Mouse (Mus musculus) midbrain, postnatal 0 days (tissue): Measurements from ENCODE around the gene Sema4c. TPM values are rescaled to one million over a fixed set of nuclear protein-coding genes. Genes with fewer than 3 reads are reported as not detected.

Source experiments
- ATAC-seq: fragments of 200-750 bp; cut with Nextera tagmentation; 2 replicates; pipeline ENCODE4 v1.8.0; 2017; ENCODE audit warnings: moderate number of reproducible peaks, mild to moderate bottlenecking, moderate TSS enrichment, moderate library complexity; ENCODE audit not compliant: low FRiP score
- DNase-seq: peaks from one replicate; pipeline ENCODE4 v3.0.0-alpha.2; 2015; ENCODE audit warnings: low spot score
- H3K27ac ChIP-seq: fragments of 300-500 bp; sonication (generic); 2 replicates; pipeline ENCODE4 v1.5.1; 2014; ENCODE audit warnings: low read depth, mild to moderate bottlenecking, low read length, mixed read lengths
- H3K27me3 ChIP-seq: fragments of 300-500 bp; sonication (generic); 2 replicates; pipeline ENCODE4 v1.6.1; 2014; ENCODE audit warnings: low read length, control low read depth, mixed read lengths; ENCODE audit not compliant: insufficient read depth
- H3K36me3 ChIP-seq: fragments of 300-500 bp; sonication (generic); 2 replicates; pipeline ENCODE4 v1.6.1; 2014; ENCODE audit warnings: low read length, control low read depth, mixed read lengths; ENCODE audit not compliant: insufficient read depth
- H3K4me1 ChIP-seq: fragments of 300-500 bp; sonication (generic); 2 replicates; pipeline ENCODE4 v1.6.1; 2014; ENCODE audit warnings: mild to moderate bottlenecking, control low read depth, antibody characterized with exemption, low read length, mixed read lengths; ENCODE audit not compliant: insufficient read depth
- H3K4me2 ChIP-seq: fragments of 300-500 bp; sonication (generic); 2 replicates; pipeline ENCODE4 v1.6.1; 2014; ENCODE audit warnings: low read depth, mild to moderate bottlenecking, low read length, mixed read lengths; ENCODE audit not compliant: poor library complexity, severe bottlenecking
- H3K4me3 ChIP-seq: fragments of 300-500 bp; sonication (generic); 2 replicates; pipeline ENCODE4 v1.5.1; 2014; ENCODE audit warnings: low read depth, mild to moderate bottlenecking, low read length, moderate library complexity
- H3K9ac ChIP-seq: fragments of 300-500 bp; sonication (generic); replicated peaks from 2 replicates; pipeline ENCODE4 v1.6.1; 2014; ENCODE audit warnings: mild to moderate bottlenecking, low read length, moderate library complexity, mixed read lengths; ENCODE audit not compliant: poor library complexity, severe bottlenecking
- H3K9me3 ChIP-seq: fragments of 300-500 bp; sonication (generic); 2 replicates; pipeline ENCODE4 v1.6.1; 2016; ENCODE audit warnings: low read length, control low read depth
- CTCF ChIP-seq: IDR thresholded peaks from 2 replicates; pipeline ENCODE4 v1.5.1; 2016; ENCODE audit warnings: antibody characterized with exemption, mild to moderate bottlenecking
- WGBS: fragments of 180-500 bp; shearing (Covaris S2); extraction: QIAGEN DNeasy Blood & Tissue Kit; methylation state at CpG from one replicate; pipeline ENCODE4 v1.1.7; 2014; 5-methylcytosine and 5-hydroxymethylcytosine counted together
- polyA plus RNA-seq: library from polyadenylated mRNA; unstranded; fragments of >200 nt; fragmentation: Nextera tagmentation; extraction: Ambion mirVana; gene quantifications from 2 replicates; pipeline ENCODE4 v1.2.1, GENCODE M21; 2015
- total RNA-seq: library from RNA; depleted of rRNA; stranded (reverse); fragments of >200 nt; gene quantifications from 2 replicates; pipeline ENCODE4 v1.2.3, GENCODE M21; 2014

Sema4c gene
- total and polyA plus RNA-seq, 2 experiments from 2014 or later: 18.0 to 30.0 TPM

DNA sequence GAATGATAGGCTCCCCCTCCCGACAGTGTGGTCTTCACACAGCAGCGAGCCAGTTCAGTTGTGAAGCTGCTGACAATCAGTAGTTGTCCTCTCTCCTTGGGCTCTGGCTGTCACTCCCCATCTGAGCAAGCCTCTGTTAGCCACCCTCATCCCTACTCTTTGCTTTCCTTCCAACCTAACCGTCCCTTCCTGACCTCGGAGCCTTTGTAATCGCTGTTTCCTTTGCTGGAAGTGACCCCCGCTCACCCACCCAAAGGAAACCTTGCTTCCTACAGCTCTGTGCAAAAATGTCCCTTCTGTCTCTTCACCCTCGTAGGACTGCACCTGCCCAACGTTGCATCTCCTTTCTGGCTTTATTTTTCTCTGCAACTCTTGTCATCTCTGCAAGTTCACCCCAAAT lies 24.1 kb upstream of the Sema4c start:
- Histone ChIP-seq H3K27me3 (no peaks in the 10 kb centered on the region), H3K36me3 (no peaks in the 10 kb centered on the region), H3K9ac (no peak overlapping the region), H3K4me1 (peaks cover 6% of the 10 kb centered on the region), H3K27ac (no peak overlapping the region), H3K4me2 (no peak overlapping the region), H3K9me3 (no peaks in the 10 kb centered on the region), H3K4me3 (no peak overlapping the region)
- ATAC-seq (no peak), DNase-seq (no peak)
- no peak for TF ChIP-seq CTCF
- WGBS: 75% methylated on average over 8 of the region's 8 CpGs

DNA sequence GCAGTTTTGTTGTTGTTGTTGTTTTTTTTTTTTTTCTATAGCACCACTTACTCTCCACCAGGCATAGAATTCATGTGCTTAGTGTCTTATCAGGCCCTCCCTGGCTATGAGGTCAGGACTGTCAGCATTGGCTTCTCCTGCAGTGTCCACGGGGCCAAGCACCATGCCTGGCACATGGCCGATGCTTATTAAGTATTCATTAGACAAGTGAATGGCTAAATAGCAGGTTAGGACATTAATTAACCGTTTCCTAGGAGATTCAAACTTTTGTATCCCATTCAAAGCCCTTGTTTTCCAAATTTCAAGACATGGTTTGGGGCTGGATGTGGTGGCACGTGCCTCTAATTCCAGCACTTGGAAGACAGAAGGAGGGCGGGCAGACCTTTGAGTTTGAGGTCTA lies 23.1 kb upstream of the Sema4c start:
- 0 out of 2 replicates have a peak overlapping the region, but pooled peaks have one; percentile 34 for H3K9ac ChIP-seq
- no peak overlapping the region for H3K4me2 ChIP-seq
- TF ChIP-seq CTCF: no peak
- DNase-seq (no peak), ATAC-seq (no peak)
- H3K27me3 ChIP-seq: no peaks in the 10 kb centered on the region
- H3K4me1 ChIP-seq: peaks cover 6% of the 10 kb centered on the region
- H3K4me3 ChIP-seq: no peak overlapping the region
- H3K36me3 ChIP-seq: no peaks in the 10 kb centered on the region
- 49% methylated on average over 5 of the region's 5 CpGs for WGBS
- no peaks in the 10 kb centered on the region for H3K9me3 ChIP-seq
- H3K27ac ChIP-seq: peak overlapping the region; percentile 80; the same call in 1 of the 2 replicates

DNA sequence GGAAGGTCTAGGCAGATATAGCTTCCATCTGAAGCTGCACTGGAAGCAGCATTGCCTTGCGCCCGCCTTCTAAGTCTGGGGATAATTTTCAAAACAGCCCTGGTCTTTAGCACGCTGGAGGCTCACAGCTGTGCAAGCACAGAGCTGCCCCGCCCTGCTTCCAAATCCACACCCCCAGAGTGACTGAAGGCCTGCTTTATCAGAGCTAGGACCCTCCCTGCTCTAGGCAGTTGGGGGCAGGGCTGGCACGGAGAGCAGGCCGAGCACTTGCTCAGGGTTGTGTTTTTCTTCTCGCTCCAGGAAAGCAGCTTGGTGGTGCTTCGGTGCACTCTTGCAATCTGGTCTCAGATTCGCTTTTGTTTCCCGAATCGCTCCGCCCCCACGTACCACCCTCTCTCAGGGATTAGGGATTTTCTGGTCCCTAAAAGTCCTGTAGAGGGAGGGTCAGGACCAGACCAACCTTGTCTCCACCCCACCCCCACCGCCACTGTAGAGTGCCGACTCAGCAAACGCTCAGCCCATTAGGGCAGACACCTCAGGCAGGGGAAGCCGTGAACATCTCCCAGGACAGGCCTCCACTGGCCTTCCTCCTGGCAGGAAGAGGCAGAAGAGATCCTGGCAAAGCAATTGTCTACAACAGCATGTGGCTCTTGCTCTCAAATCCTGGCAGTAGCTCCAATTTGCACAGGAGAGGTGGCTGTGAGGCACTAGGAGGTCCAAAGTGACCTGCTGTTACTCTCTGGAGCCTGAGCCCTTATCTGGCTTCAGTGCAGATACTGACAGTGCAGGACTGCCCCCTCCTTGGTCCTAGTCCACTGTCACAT lies 22.4 kb upstream of the Sema4c start:
- peak overlapping the region; percentile 80 for H3K27ac ChIP-seq
- H3K4me2 ChIP-seq: peak overlapping the region; percentile 24; the same call in 1 of the 2 replicates
- TF ChIP-seq CTCF: no peak
- ATAC-seq (peak; percentile 84), DNase-seq (peak; percentile 70)
- no peaks in the 10 kb centered on the region for H3K27me3 ChIP-seq
- peak overlapping the region; percentile 34 for H3K9ac ChIP-seq
- peaks cover 6% of the 10 kb centered on the region for H3K4me1 ChIP-seq
- no peak overlapping the region for H3K4me3 ChIP-seq
- no peaks in the 10 kb centered on the region for H3K9me3 ChIP-seq
- 6% methylated on average over 17 of the region's 17 CpGs for WGBS
- H3K36me3 ChIP-seq: no peaks in the 10 kb centered on the region

DNA sequence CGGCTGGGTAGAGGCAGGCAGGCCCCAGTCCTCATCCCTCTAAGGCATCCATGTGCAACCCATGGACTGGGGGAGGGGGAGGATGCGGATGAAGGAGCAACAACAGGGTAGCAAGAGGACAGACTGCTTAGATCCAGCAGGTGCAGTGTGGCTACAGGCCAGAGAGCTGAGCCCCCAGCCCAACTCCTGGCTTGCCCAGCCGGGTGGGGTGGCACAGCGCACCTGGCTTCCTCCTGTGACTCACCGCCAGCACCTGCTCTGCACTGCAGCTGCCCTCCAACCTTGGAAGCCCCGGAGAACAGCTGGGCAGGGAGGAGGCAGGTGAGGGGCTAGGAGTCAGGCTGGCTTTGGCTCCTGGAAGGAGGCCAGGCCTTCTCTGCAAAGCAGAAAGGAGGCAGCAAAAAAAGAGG lies 21.8 kb upstream of the Sema4c start:
- H3K4me3 ChIP-seq: no peak overlapping the region
- peak; percentile 50 for ATAC-seq
- no peak for DNase-seq

DNA sequence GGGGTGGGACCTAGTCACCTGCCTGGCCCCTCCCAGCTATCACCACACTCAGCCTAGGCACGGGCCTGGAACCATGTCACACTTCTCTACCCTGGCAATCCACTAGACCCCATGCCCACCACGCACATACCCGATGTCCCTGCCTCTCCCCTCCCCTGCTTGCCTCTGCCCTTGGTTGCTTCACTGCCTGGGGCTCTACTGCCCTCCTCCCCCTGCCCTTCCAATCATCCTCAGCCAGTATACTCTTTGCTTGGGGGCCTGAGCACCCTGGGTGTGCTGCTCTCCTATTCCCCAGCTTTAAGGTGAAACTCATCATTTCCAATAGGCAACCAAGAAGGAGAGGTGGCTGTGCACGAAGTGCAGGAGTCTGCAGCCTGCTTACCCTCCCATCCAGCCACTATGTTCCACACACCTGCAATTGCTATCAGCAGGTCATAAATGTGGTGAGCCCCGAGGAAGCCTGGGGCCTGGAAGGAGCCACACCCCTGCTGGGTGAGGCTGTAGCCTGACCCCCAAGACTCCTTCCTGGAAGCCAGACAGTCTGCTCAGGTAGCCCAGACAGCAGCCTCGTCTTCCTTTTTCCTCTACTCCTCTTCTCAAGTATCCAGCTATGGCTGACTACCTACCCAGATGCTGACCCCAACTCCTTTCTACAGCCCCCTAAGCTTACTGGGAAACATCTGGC lies 19.0 kb upstream of the Sema4c start:
- WGBS: 81% methylated on average over 6 of the region's 6 CpGs
- no peak overlapping the region for H3K4me2 ChIP-seq
- no peak for ATAC-seq
- no peak for TF ChIP-seq CTCF
- no peak overlapping the region for H3K9ac ChIP-seq
- H3K4me3 ChIP-seq: no peak overlapping the region
- no peak overlapping the region for H3K27ac ChIP-seq
- no peaks in the 10 kb centered on the region for H3K9me3 ChIP-seq
- no peak for DNase-seq
- H3K27me3 ChIP-seq: no peaks in the 10 kb centered on the region
- no peaks in the 10 kb centered on the region for H3K36me3 ChIP-seq
- peaks cover 6% of the 10 kb centered on the region for H3K4me1 ChIP-seq

More for the DNA sequence above, 21.8 kb upstream of the Sema4c start:
- Histone ChIP-seq H3K4me2 (no peak overlapping the region), H3K4me1 (peaks cover 6% of the 10 kb centered on the region), H3K27ac (peak overlapping the region; percentile 80), H3K9me3 (no peaks in the 10 kb centered on the region), H3K36me3 (no peaks in the 10 kb centered on the region), H3K27me3 (no peaks in the 10 kb centered on the region), H3K9ac (peak overlapping the region; percentile 34)
- WGBS: 20% methylated on average over 6 of the region's 6 CpGs
- no peak for TF ChIP-seq CTCF

DNA sequence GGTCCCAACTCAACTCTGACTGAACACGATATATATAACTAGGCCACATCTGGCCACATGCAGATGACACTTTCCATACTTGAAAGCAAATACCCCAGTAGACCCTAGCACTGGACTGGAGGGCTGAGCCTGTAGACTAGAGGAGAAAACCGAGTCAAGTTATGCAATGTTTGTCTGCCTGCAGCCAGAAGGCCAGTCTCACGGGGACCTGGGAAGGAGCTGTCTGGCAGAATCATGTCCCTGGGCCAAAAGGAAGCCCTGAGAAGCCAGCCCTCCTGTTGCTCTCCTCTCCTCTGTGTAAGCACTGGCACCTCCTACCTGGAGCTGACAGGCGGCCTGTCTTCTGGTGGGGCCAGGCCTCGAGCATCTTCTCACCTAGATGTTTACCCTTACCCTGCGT lies 17.2 kb upstream of the Sema4c start:
- H3K27ac ChIP-seq: no peak overlapping the region
- no peaks in the 10 kb centered on the region for H3K9me3 ChIP-seq
- H3K4me3 ChIP-seq: no peak overlapping the region
- WGBS: 64% methylated on average over 6 of the region's 6 CpGs
- TF ChIP-seq CTCF: no peak
- ATAC-seq: no peak
- H3K4me2 ChIP-seq: no peak overlapping the region
- peaks cover 6% of the 10 kb centered on the region for H3K4me1 ChIP-seq
- DNase-seq: no peak
- no peaks in the 10 kb centered on the region for H3K27me3 ChIP-seq
- no peaks in the 10 kb centered on the region for H3K36me3 ChIP-seq
- H3K9ac ChIP-seq: no peak overlapping the region
